Mouse (Mus musculus): Measurements from ENCODE around the gene Zfp212. TPM values are rescaled to one million over a fixed set of nuclear protein-coding genes. Genes with fewer than 3 reads are reported as not detected.

Zfp212 gene
- polyA plus RNA-seq, 1 experiment from 2014 or later: 16.2 TPM

DNA sequence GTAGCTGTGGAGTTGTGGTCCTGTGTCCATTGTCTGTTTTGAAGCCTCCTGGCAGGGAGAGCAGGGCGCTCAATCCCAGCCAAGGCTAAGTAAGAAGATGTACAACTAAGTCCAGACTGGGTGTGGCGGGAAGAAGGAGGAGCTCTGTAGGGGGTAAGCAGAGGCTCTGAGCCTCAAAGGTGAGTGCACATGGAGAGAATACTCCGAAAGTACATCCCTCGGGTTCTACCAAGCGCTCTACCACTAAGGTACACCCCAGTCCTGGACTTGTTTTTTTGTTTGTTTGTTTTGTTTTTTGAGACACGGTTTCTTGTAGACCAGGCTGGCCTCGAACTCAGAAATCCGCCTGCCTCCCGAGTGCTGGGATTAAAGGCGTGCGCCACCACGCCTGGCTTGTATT is 22.2 kb downstream of the Zfp212 start:
- peak overlapping the region; percentile 75 for H3K9ac ChIP-seq
- WGBS: 43% methylated on average over 12 of the region's 12 CpGs
- no peaks in the 10 kb centered on the region for H3K9me3 ChIP-seq (ENCODE audit: low read depth, low read length)
- DNase-seq (no peak), ATAC-seq (ENCODE audit: insufficient read depth) (0 out of 2 replicates have a peak, but pooled peaks have one; percentile 8)
- H3K36me3 ChIP-seq (ENCODE audit: insufficient read depth): 0 out of 2 replicates have a peak, but pooled peaks cover 10% of the 10 kb centered on the region
- peak overlapping the region; percentile 47 for H3K4me3 ChIP-seq (ENCODE audit: low read depth, low read length)
- no peak overlapping the region; the same call in 1 of the 2 replicates for H3K27ac ChIP-seq (ENCODE audit: low read depth)
- no peaks in the 10 kb centered on the region for H3K27me3 ChIP-seq (ENCODE audit: insufficient read depth, low read length)
- TF ChIP-seq CTCF (IDR thresholded peaks at IDR 0.05; ENCODE audit: low read depth): no peak
- H3K4me1 ChIP-seq (ENCODE audit: insufficient read depth): no peaks in the 10 kb centered on the region
- H3K4me2 ChIP-seq: peak overlapping the region; percentile 88

DNA sequence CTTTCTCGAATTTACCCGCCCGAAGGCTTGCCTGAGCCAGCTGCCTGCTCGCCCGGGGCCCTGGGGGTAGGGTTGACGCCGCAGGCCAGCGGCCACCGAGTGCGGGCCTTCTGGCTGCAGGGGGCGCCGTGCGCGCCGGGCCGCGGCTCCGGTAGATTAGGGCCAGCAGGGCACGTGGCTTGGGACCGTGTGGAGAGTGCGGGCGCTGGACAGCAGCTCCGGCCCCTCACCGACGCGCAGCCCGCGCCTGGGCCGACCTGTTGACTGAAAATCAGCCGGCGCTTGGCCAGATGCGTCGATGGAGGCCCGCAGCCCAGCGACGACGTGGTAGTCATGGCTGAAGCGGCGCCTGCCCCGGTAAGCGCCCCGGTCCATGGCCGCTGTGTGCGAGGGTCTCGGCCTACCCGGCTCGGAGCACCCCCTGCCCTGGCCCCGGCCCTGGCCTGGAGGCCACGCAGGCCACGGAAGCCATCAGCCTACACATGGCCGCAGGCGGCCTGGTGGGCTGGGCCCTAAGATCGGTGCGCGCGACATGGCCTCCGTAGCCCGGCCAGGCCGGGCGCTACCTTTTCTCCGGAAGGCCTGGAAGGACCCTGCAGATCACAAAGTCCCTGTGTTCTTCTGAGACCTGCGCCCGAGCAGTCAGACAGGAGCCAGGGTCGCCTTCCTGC is 22.9 kb downstream of the Zfp212 start:
- Histone ChIP-seq H3K27ac (ENCODE audit: low read depth) (peak overlapping the region; percentile 76), H3K4me2 (peak overlapping the region; percentile 88), H3K36me3 (ENCODE audit: insufficient read depth) (0 out of 2 replicates have a peak, but pooled peaks cover 10% of the 10 kb centered on the region), H3K4me1 (ENCODE audit: insufficient read depth) (no peaks in the 10 kb centered on the region), H3K4me3 (ENCODE audit: low read depth, low read length) (peak overlapping the region; percentile 47), H3K27me3 (ENCODE audit: insufficient read depth, low read length) (no peaks in the 10 kb centered on the region), H3K9ac (peak overlapping the region; percentile 75), H3K9me3 (ENCODE audit: low read depth, low read length) (no peaks in the 10 kb centered on the region)
- DNase-seq (peak; percentile 80), ATAC-seq (ENCODE audit: insufficient read depth) (peak; percentile 95)
- peak; percentile 32 for TF ChIP-seq CTCF (IDR thresholded peaks at IDR 0.05; ENCODE audit: low read depth)
- 6% methylated on average over 64 of the region's 64 CpGs for WGBS

DNA sequence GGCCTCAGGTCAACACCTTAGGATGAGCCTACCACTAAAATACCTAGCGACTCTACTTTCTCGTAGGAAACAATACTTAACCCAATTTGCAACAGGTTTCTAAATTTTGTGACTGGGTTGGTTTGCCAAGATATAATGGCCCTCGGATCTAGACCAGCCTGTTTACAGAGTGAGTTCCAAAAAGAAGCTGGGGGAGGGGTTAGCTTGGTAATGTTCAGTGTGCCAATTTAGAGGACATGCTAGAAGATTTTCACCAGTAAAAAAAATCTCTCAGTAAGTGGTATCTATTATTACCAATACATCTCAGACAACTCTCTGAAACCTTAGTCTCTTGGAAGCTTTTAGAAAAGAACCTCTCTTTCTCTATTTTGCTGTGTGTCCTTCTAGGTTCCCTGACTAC is 23.4 kb downstream of the Zfp212 start:
- DNase-seq (no peak), ATAC-seq (ENCODE audit: insufficient read depth) (no peak)
- no peaks in the 10 kb centered on the region for H3K4me1 ChIP-seq (ENCODE audit: insufficient read depth)
- H3K27me3 ChIP-seq (ENCODE audit: insufficient read depth, low read length): no peaks in the 10 kb centered on the region
- H3K9ac ChIP-seq: peak overlapping the region; percentile 75
- H3K4me3 ChIP-seq (ENCODE audit: low read depth, low read length): peak overlapping the region; percentile 47
- 0 out of 2 replicates have a peak overlapping the region, but pooled peaks have one; percentile 76 for H3K27ac ChIP-seq (ENCODE audit: low read depth)
- 0 out of 2 replicates have a peak, but pooled peaks cover 10% of the 10 kb centered on the region for H3K36me3 ChIP-seq (ENCODE audit: insufficient read depth)
- H3K4me2 ChIP-seq: peak overlapping the region; percentile 88
- no peak for TF ChIP-seq CTCF (IDR thresholded peaks at IDR 0.05; ENCODE audit: low read depth)
- WGBS: 72% methylated on average over 3 of the region's 3 CpGs
- H3K9me3 ChIP-seq (ENCODE audit: low read depth, low read length): no peaks in the 10 kb centered on the region

DNA sequence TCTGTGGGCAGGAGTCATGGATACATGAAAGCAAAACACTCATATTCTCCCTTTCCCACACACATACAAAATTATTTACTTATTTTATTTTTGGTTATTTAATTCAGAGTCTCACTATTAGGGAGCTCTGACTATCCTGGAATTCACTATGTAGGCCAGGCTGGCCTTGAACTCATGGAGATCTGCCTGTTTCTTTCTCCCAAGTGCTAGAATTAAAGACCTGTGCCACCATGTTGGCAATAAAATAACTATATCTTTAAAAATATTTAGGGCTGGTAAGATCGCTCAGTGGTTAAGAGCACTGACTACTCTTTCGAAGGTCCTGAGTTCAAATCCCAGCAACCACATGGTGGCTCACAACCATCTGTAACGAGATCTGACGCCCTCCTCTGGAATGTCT is 27.1 kb downstream of the Zfp212 start:
- 86% methylated on average over 4 of the region's 4 CpGs for WGBS
- H3K36me3 ChIP-seq (ENCODE audit: insufficient read depth): peaks cover 10% of the 10 kb centered on the region; the same call in 1 of the 2 replicates
- no peaks in the 10 kb centered on the region for H3K9me3 ChIP-seq (ENCODE audit: low read depth, low read length)
- no peak overlapping the region for H3K4me2 ChIP-seq
- no peak overlapping the region for H3K27ac ChIP-seq (ENCODE audit: low read depth)
- H3K9ac ChIP-seq: no peak overlapping the region
- H3K4me1 ChIP-seq (ENCODE audit: insufficient read depth): no peaks in the 10 kb centered on the region
- H3K4me3 ChIP-seq (ENCODE audit: low read depth, low read length): no peak overlapping the region
- H3K27me3 ChIP-seq (ENCODE audit: insufficient read depth, low read length): no peaks in the 10 kb centered on the region
- no peak for ATAC-seq (ENCODE audit: insufficient read depth)
- no peak for DNase-seq
- TF ChIP-seq CTCF (IDR thresholded peaks at IDR 0.05; ENCODE audit: low read depth): no peak

DNA sequence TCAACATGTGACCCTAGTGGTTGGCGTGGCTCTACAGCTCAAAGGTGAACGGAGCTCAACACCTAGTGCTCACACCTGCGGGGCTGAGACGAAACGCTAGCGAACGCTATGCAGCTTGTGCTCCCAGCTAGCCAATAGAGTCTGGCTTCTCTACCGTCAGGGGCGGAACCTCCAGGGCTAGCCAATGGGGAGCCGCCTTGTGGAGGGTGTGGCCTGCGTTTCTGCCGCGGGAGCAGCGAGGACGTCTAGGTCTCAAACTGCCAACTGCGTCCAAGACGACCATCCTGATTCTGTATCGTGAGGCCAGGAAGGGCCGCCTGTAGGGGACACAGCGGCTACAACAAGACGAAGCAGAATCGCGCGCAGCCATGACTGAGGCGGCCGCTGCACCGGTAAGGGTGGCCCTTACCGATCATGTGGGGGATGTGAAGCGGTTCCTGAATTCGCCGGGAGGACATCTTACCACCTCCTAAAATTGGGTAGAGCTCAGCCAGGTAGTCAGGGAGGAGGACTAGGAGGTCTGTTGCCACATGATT is 33.0 kb downstream of the Zfp212 start, which contains the start of gene Zfp956:
Zfp956 (plus strand) TSS at position 200 of the 536 bp plus-strand sequence.
- Histone ChIP-seq H3K4me1 (ENCODE audit: insufficient read depth) (no peaks in the 10 kb centered on the region), H3K4me3 (ENCODE audit: low read depth, low read length) (peak within 1 kb of the TSS; percentile 56), H3K27ac (ENCODE audit: low read depth) (peak within 1 kb of the TSS; percentile 38; the same call in 1 of the 2 replicates), H3K4me2 (peak within 1 kb of the TSS; percentile 70), H3K9me3 (ENCODE audit: low read depth, low read length) (no peaks in the 10 kb centered on the region), H3K36me3 (ENCODE audit: insufficient read depth) (peaks cover 3% of the 10 kb centered on the region; the same call in 1 of the 2 replicates), H3K9ac (peak within 1 kb of the TSS; percentile 64), H3K27me3 (ENCODE audit: insufficient read depth, low read length) (no peaks in the 10 kb centered on the region)
- ATAC-seq (ENCODE audit: insufficient read depth): peak; percentile 100
- no peak for TF ChIP-seq CTCF (IDR thresholded peaks at IDR 0.05; ENCODE audit: low read depth)
- WGBS: under 1% methylated on average over 31 of the region's 31 CpGs
- DNase-seq: peak; percentile 97

DNA sequence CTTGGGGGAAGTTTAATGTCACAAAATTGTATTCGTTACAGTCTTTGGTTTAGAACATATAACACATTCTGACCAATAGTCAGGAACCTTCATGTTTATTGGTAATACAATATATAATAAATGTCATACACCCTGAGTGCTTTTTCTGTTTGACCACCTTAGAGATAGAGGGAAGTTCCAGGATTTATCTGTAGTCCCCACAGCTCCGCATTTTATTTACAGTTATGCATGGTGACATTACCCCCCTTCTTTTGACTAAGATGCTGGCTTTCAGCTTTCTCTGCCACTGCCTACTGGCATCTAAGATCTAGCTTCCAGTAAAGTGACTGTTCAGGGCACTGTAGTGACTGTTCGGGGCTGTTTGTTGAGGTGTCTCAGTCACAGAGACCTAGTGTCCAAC is 34.1 kb downstream of the Zfp212 start:
- DNase-seq: no peak
- H3K36me3 ChIP-seq (ENCODE audit: insufficient read depth): peaks cover 8% of the 10 kb centered on the region; the same call in 1 of the 2 replicates
- H3K4me3 ChIP-seq (ENCODE audit: low read depth, low read length): peak overlapping the region; percentile 56; the same call in 1 of the 2 replicates
- 83% methylated on average over 3 of the region's 3 CpGs for WGBS
- no peak for ATAC-seq (ENCODE audit: insufficient read depth)
- H3K27ac ChIP-seq (ENCODE audit: low read depth): no peak overlapping the region
- no peak for TF ChIP-seq CTCF (IDR thresholded peaks at IDR 0.05; ENCODE audit: low read depth)
- no peaks in the 10 kb centered on the region for H3K27me3 ChIP-seq (ENCODE audit: insufficient read depth, low read length)
- no peaks in the 10 kb centered on the region for H3K4me1 ChIP-seq (ENCODE audit: insufficient read depth)
- H3K4me2 ChIP-seq: peak overlapping the region; percentile 70
- no peak overlapping the region for H3K9ac ChIP-seq
- H3K9me3 ChIP-seq (ENCODE audit: low read depth, low read length): no peaks in the 10 kb centered on the region

DNA sequence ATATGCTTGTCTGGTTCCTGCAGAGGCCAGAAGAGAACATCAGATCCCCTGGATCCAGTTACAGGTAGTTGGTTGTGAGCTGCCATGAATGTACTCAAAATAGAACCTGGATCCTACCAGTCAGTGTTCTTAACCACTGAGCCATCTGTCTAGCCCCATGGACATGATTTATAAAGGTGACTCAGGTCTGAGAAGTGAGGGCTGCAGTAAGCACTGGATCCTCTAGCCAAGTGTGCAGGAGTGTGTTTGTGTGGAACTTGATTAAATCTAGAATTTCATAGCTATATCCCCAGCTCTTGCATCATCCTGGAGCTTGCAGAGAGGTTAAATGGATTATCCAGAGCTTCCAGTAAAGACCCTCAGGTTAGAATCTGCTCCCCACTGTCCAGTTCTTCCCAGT is 37.5 kb downstream of the Zfp212 start:
- ATAC-seq (ENCODE audit: insufficient read depth) (no peak), DNase-seq (no peak)
- no peak for TF ChIP-seq CTCF (IDR thresholded peaks at IDR 0.05; ENCODE audit: low read depth)
- no peaks in the 10 kb centered on the region for H3K4me1 ChIP-seq (ENCODE audit: insufficient read depth)
- no peaks in the 10 kb centered on the region for H3K27me3 ChIP-seq (ENCODE audit: insufficient read depth, low read length)
- H3K36me3 ChIP-seq (ENCODE audit: insufficient read depth): peaks cover 32% of the 10 kb centered on the region
- no peak overlapping the region for H3K4me3 ChIP-seq (ENCODE audit: low read depth, low read length)
- no peaks in the 10 kb centered on the region for H3K9me3 ChIP-seq (ENCODE audit: low read depth, low read length)
- H3K4me2 ChIP-seq: no peak overlapping the region
- H3K9ac ChIP-seq: no peak overlapping the region
- H3K27ac ChIP-seq (ENCODE audit: low read depth): no peak overlapping the region

Measured in lung, embryonic 14.5 days (tissue).